Mouse (Mus musculus) megakaryocyte, embryonic 14.5 days (primary cell): ENCODE results near the gene Tgfbr2. TPM values are rescaled to one million over a fixed set of nuclear protein-coding genes. Genes with fewer than 3 reads are reported as not detected.

Source experiments
- H3K27me3 ChIP-seq: replicated peaks from 2 replicates; pipeline ENCODE3; 2012; ENCODE audit warnings: inconsistent platforms
- H3K36me3 ChIP-seq: replicated peaks from 2 replicates; pipeline ENCODE3; 2012; ENCODE audit warnings: low read length, inconsistent platforms, mixed read lengths
- H3K4me1 ChIP-seq: 2 replicates; pipeline ENCODE4 v1.6.1; 2012; ENCODE audit warnings: inconsistent platforms
- H3K4me3 ChIP-seq: replicated peaks from 2 replicates; pipeline ENCODE3; 2012; ENCODE audit warnings: moderate library complexity, mild to moderate bottlenecking, inconsistent platforms
- H3K9me3 ChIP-seq: 2 replicates; pipeline ENCODE4 v1.6.1; 2012; ENCODE audit warnings: inconsistent platforms
- FLI1 ChIP-seq: IDR thresholded peaks from 2 replicates; pipeline ENCODE4 v1.6.1; 2012; ENCODE audit warnings: low read length, inconsistent platforms, mixed read lengths
- GATA1 ChIP-seq: IDR thresholded peaks from 3 replicates; pipeline ENCODE4 v1.6.1; 2012; ENCODE audit warnings: mixed read lengths, low read length, inconsistent platforms, borderline replicate concordance
- polyA plus RNA-seq: library from polyadenylated mRNA; stranded (reverse); fragments of >175 nt; gene quantifications from 2 replicates; pipeline ENCODE4 v1.2.3, GENCODE M21; 2012; ENCODE audit warnings: low replicate concordance; ENCODE audit not compliant: insufficient read depth

Gene Tgfbr2
- polyA plus RNA-seq, 1 experiment = 1.9 TPM

- Histone ChIP-seq H3K4me3 (no peak overlapping the region), H3K27me3 (no peaks in the 10 kb centered on the region), H3K36me3 (no peaks in the 10 kb centered on the region), H3K9me3 (peaks cover 3% of the 10 kb centered on the region; the same call in 1 of the 2 replicates), H3K4me1 (peaks cover 6% of the 10 kb centered on the region; the same call in 1 of the 2 replicates)
- no peak for TF ChIP-seq FLI1
- TF ChIP-seq GATA1 = no peak
Measured at GRCm38 (mm10) chr9:116197491-116198170, 22.5 kb upstream of the Tgfbr2 start.

DNA sequence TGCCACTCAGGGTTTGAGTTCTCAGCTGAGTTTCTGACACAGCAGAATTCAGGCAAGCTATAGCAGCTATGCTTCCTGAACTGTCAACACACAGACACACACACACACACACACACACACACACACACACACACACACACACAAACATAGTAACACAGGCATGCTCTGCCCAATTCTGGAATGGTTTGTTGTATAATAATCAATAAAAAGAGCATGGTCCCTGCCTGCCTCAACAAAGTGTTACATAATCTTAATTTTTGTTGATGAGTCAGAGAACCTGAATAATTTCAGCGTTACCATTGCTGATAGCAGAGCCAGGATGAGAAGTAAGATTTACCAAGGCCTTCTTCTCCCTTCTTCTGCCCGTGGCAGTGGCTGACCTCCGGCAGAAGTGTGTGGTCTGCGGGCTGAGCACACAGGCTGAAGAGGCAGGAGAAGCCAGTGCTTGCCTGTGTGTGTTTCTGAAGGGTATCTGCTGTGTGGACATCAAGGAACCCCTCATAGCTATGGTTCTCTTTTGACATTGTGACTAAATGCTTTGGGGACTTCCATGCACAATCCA lies 18.8 kb upstream of the Tgfbr2 start:
- H3K27me3 ChIP-seq = peaks cover 3% of the 10 kb centered on the region
- TF ChIP-seq FLI1 (no peak), GATA1 (no peak)
- H3K4me1 ChIP-seq = peaks cover 6% of the 10 kb centered on the region; the same call in 1 of the 2 replicates
- no peak overlapping the region for H3K4me3 ChIP-seq
- H3K36me3 ChIP-seq = no peaks in the 10 kb centered on the region
- no peaks in the 10 kb centered on the region for H3K9me3 ChIP-seq

- TF ChIP-seq FLI1 (no peak), GATA1 (no peak)
- Histone ChIP-seq H3K4me3 (no peak overlapping the region), H3K27me3 (peaks cover 5% of the 10 kb centered on the region), H3K36me3 (no peaks in the 10 kb centered on the region), H3K4me1 (peaks cover 6% of the 10 kb centered on the region; the same call in 1 of the 2 replicates), H3K9me3 (no peaks in the 10 kb centered on the region)
Measured at GRCm38 (mm10) chr9:116193535-116193881, 18.3 kb upstream of the Tgfbr2 start.

DNA sequence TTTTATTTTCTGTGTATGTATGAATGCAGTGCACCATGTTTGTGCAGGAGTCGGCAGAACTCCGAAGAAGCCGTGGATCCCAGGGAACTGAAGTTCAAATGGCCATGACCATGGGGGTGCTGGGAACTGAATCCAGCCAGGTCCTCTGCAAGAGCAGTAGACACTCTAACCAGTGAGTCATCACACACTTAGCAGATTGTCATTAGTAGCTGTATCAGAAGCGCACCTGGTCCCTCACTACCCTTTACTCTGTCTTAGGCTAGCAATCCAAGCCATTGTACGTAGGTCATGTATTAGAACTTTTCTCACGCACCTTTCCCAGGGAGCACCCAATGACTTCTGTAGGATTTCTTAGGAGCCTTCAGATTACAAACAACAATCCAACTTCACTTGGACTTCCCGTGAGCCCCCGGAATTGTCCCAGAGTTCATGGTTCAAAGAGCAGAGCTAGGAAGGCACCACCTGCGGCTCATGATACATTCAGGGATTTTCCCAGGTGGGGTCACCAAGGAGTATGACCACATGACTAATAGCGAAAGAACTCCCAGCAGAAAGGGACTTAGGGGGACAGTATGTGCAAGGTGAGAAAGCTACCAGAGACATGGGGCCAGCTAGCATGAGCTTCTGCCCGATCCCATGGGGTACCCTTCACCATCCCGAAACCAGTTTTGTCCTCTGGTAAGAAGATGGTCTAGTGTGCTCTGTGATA lies 17.8 kb upstream of the Tgfbr2 start:
- Histone ChIP-seq H3K36me3 (no peaks in the 10 kb centered on the region), H3K4me1 (peaks cover 6% of the 10 kb centered on the region; the same call in 1 of the 2 replicates), H3K27me3 (peaks cover 5% of the 10 kb centered on the region), H3K4me3 (no peak overlapping the region), H3K9me3 (no peaks in the 10 kb centered on the region)
- TF ChIP-seq GATA1 (no peak), FLI1 (no peak)

GRCm38 (mm10) chr9:116192253-116192652 lies 17.1 kb upstream of the Tgfbr2 start:
- no peak for TF ChIP-seq GATA1
- no peak for TF ChIP-seq FLI1
- peaks cover 8% of the 10 kb centered on the region for H3K27me3 ChIP-seq
- peaks cover 6% of the 10 kb centered on the region; the same call in 1 of the 2 replicates for H3K4me1 ChIP-seq
- H3K4me3 ChIP-seq = no peak overlapping the region
- no peaks in the 10 kb centered on the region for H3K36me3 ChIP-seq
- no peaks in the 10 kb centered on the region for H3K9me3 ChIP-seq

DNA sequence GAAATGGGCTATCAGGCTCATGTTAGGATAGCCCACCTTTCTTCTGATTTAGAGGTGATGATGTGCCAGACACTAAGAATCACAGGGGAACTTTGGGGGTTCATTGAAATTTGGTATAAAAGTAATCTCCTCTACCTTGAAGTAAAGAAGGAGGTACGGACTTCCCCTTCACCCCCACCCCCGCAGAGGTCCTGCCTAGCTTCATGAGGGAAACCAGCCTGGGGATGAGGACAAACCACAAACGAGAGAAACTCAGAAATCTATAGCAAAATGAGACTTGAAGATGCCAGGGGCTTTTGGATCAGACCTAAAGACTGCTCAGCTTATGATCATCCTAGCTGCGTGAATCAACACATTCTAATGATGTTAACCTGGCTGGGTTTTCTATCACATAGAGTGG lies 14.7 kb upstream of the Tgfbr2 start:
- Histone ChIP-seq H3K36me3 (no peaks in the 10 kb centered on the region), H3K4me3 (no peak overlapping the region), H3K4me1 (peaks cover 9% of the 10 kb centered on the region; the same call in 1 of the 2 replicates), H3K9me3 (no peaks in the 10 kb centered on the region), H3K27me3 (peaks cover 9% of the 10 kb centered on the region)
- TF ChIP-seq FLI1 (no peak), GATA1 (no peak)

- Histone ChIP-seq H3K36me3 (no peaks in the 10 kb centered on the region), H3K9me3 (0 out of 2 replicates have a peak, but pooled peaks cover 3% of the 10 kb centered on the region), H3K4me1 (peaks cover 12% of the 10 kb centered on the region; the same call in 1 of the 2 replicates), H3K27me3 (peaks cover 9% of the 10 kb centered on the region), H3K4me3 (no peak overlapping the region)
- no peak for TF ChIP-seq FLI1
- TF ChIP-seq GATA1 = no peak
Measured at GRCm38 (mm10) chr9:116188952-116189666, 13.9 kb upstream of the Tgfbr2 start.

DNA sequence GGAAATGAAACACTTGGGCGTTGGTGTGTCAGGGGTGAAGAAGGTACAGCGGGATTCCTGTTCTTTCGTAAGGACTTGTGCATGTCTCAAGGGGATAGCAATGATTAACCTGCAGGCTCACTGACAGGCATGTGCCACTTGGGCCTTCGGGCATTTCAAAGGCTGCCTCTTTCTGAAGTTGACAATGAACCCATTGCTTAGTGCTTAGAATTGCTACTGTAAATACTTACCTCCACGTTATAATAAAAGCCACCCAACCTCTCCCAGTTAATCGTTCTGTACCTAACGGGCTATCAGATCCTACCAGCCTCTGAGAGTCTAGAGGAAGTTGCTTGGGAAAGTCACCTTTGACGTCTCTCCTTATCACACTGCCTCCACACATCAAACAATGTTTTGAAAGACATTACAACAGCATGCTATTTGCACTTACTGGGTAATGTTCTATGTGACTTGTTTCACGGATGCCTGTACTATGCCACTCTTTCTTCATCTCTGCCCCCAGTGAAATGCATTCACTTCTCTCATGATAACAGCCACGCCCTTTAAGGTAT lies 12.1 kb upstream of the Tgfbr2 start:
- no peak for TF ChIP-seq FLI1
- no peak for TF ChIP-seq GATA1
- 0 out of 2 replicates have a peak, but pooled peaks cover 3% of the 10 kb centered on the region for H3K9me3 ChIP-seq
- peaks cover 9% of the 10 kb centered on the region for H3K27me3 ChIP-seq

GRCm38 (mm10) chr9:116184903-116185302 lies 9.7 kb upstream of the Tgfbr2 start:
- H3K4me1 ChIP-seq = peaks cover 17% of the 10 kb centered on the region; the same call in 1 of the 2 replicates
- H3K36me3 ChIP-seq = no peaks in the 10 kb centered on the region
- H3K4me3 ChIP-seq = no peak overlapping the region
- peaks cover 7% of the 10 kb centered on the region for H3K27me3 ChIP-seq
- TF ChIP-seq GATA1 (no peak), FLI1 (no peak)
- 0 out of 2 replicates have a peak, but pooled peaks cover 3% of the 10 kb centered on the region for H3K9me3 ChIP-seq

More for the DNA sequence above, 12.1 kb upstream of the Tgfbr2 start:
- Histone ChIP-seq H3K4me3 (no peak overlapping the region), H3K36me3 (no peaks in the 10 kb centered on the region), H3K4me1 (peaks cover 6% of the 10 kb centered on the region; the same call in 1 of the 2 replicates)
